Mouse (Mus musculus) left cerebral cortex, postnatal 10 days (tissue): ENCODE results near the gene Olfr870. TPM values are rescaled to one million over a fixed set of nuclear protein-coding genes. Genes with fewer than 3 reads are reported as not detected.
"Not testable (repeated sequence)": the region's sequence is repeated elsewhere in the genome, so short reads cannot be mapped to it uniquely, and the experiment has no call there.

Experiments used
- DNase-seq, 2 experiments: peaks; one replicate each; pipeline ENCODE4 v3.0.0; 2021 to 2022; ENCODE audit warnings: low spot score in 2 of 2, mixed read lengths in 1 of 2; ENCODE audit errors: extremely low spot score in 1 of 2
- intact Hi-C: fragments of 180-260 bp; cut with DNase I; formaldehyde crosslinking; loops from one replicate; pipeline ENCODE4 v1.15.1; 2025
- total RNA-seq, 2 experiments: library from RNA; stranded (reverse); gene quantifications; 2 replicates each; pipeline ENCODE4 v1.2.3; 2021

Gene Olfr870
- total RNA-seq, result not detected

- no peak for DNase-seq
- intact Hi-C loops, result no loop called here
Observed at GRCm38 (mm10) chr9:20173957-20174356, at the start of gene Olfr870. Olfr870 (minus strand) TSS chr9:20174057.

GRCm38 (mm10) chr9:20211907-20212306 lies 38.0 kb upstream of the Olfr870 start, which contains the start of gene Olfr871:
Olfr871 (plus strand) TSS chr9:20212207.
- DNase-seq, result no peak
- intact Hi-C loops, result no loop called here

- intact Hi-C loops, result no loop called here
- no peak for DNase-seq
Observed at GRCm38 (mm10) chr9:20211477-20211876, 37.6 kb upstream of the Olfr870 start.

GRCm38 (mm10) chr9:20210812-20211211 lies 37.0 kb upstream of the Olfr870 start:
- no peak for DNase-seq
- intact Hi-C loops, result no loop called here

- intact Hi-C loops, DNase-seq: not testable (repeated sequence)
Observed at GRCm38 (mm10) chr9:20203413-20203984, 29.6 kb upstream of the Olfr870 start.

- intact Hi-C loops, result no loop called here
Observed at GRCm38 (mm10) chr9:20202131-20202530, 28.3 kb upstream of the Olfr870 start.

GRCm38 (mm10) chr9:20179463-20179862 lies 5.6 kb upstream of the Olfr870 start:
- intact Hi-C loops, result no loop called here
- DNase-seq, result no peak

More at GRCm38 (mm10) chr9:20202131-20202530, 28.3 kb upstream of the Olfr870 start:
- DNase-seq, result no peak

- no peak for DNase-seq
- intact Hi-C loops, result no loop called here
Observed at GRCm38 (mm10) chr9:20149706-20150105, 24.2 kb downstream of the Olfr870 start.

GRCm38 (mm10) chr9:20128709-20129108 lies 45.1 kb downstream of the Olfr870 start, which contains the start of gene Olfr869:
Olfr869 (plus strand) TSS chr9:20129009.
- no peak for DNase-seq
- intact Hi-C loops, result no loop called here

Other genes with a start within 250 kb of the Olfr870 start
- gene Olfr866, start 146.0 kb downstream of the Olfr870 start, total RNA-seq, result not detected
- gene Olfr867, start 116.5 kb downstream of the Olfr870 start, total RNA-seq, result not detected
- gene Olfr868, start 75.4 kb downstream of the Olfr870 start, total RNA-seq, result not detected
- gene Olfr869, start 45.0 kb downstream of the Olfr870 start, total RNA-seq, result not detected
- gene Olfr871, start 38.1 kb upstream of the Olfr870 start, total RNA-seq, result not detected
- not detected for gene Olfr872, start 63.1 kb upstream of the Olfr870 start, total RNA-seq
- not detected for gene Olfr39, start 108.3 kb upstream of the Olfr870 start, total RNA-seq
- not detected for gene Olfr873, start 124.5 kb upstream of the Olfr870 start, total RNA-seq
- gene Olfr18, start 162.0 kb upstream of the Olfr870 start, total RNA-seq, result not detected
- gene Zfp560, start 211.1 kb upstream of the Olfr870 start, total RNA-seq, result 10 to 100 TPM; 13.5 to 15.5 TPM